In the genomic region with DNA sequence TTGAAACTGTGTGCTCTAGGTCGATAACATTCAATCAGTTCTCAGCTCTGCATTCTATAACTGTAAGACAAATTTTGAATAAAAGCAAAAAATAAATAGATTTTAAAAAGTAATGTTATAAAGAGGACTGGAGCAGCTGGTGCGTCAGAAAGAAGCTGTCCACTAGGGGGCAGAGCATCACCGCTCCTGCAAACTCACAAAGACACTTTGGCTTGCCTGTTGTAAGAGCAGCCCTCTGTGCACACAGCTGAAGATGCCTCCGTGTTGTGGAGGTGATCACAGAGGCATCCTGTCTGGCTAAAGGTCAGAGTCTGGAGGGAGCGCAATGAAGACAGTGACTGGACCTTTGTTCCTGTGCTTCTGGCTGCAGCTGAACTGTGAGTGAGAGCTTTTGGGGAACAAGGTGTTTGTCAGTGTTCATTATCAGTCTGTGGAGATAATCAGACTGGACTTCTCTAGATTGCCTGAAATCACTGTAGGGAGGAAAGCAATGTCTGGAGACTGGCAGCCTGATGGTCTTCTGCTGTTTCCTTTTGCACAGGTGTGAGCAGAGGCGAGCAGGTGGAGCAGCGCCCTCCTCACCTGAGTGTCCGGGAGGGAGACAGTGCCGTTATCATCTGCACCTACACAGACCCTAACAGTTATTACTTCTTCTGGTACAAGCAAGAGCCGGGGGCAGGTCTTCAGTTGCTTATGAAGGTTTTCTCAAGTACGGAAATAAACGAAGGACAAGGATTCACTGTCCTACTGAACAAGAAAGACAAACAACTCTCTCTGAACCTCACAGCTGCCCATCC, we compare ENCODE assay signal across 7 mouse cellular contexts.
DNase-seq lines count a peak whose midpoint lies in the region; ATAC-seq and TF ChIP-seq lines count a peak whose summit lies in the region.
"Not testable (repeated sequence)": the region's sequence is repeated elsewhere in the genome, so short reads cannot be mapped to it uniquely, and the experiment has no call there.

No protein-coding gene starts in this region.

- TF ChIP-seq CTCF in midbrain, postnatal 0 days (IDR thresholded peaks at IDR 0.05), result not testable (repeated sequence)

- not testable (repeated sequence) for H3K4me3 ChIP-seq in forebrain, embryonic 13.5 days; hindbrain, embryonic 13.5 days; kidney, embryonic 16.5 days (ENCODE audit: low read length); midbrain, embryonic 12.5 days; midbrain, postnatal 0 days (ENCODE audit: low read depth, low read length); neural tube, embryonic 15.5 days (replicated peaks)

- ATAC-seq in forebrain, embryonic 13.5 days, result peak; percentile 72; the same call in 1 of the 2 replicates
- ATAC-seq in frontal cortex, adult (ENCODE audit: low TSS enrichment), result peak; percentile 97
- peak; percentile 89 for ATAC-seq in hindbrain, embryonic 13.5 days (ENCODE audit: low FRiP score)
- ATAC-seq in kidney, embryonic 16.5 days (ENCODE audit: low FRiP score, low TSS enrichment), result peak; percentile 51; the same call in 1 of the 2 replicates
- peak; percentile 52; the same call in 1 of the 2 replicates for ATAC-seq in midbrain, embryonic 12.5 days (ENCODE audit: low FRiP score, low read depth)
- ATAC-seq in midbrain, postnatal 0 days (ENCODE audit: low FRiP score), result peak; percentile 89
- peak; percentile 94 for ATAC-seq in neural tube, embryonic 15.5 days (ENCODE audit: low FRiP score)

- not testable (repeated sequence) for H3K4me2 ChIP-seq in forebrain, embryonic 13.5 days; hindbrain, embryonic 13.5 days; kidney, embryonic 16.5 days (replicated peaks; ENCODE audit: low read depth, low read length); midbrain, embryonic 12.5 days (replicated peaks); midbrain, postnatal 0 days (ENCODE audit: low read depth, low read length, poor library complexity, severe bottlenecking); neural tube, embryonic 15.5 days

- WGBS in forebrain, embryonic 13.5 days, result no CpG with 5 or more reads among the region's 12 CpGs
- no CpG with 5 or more reads among the region's 12 CpGs for WGBS in hindbrain, embryonic 13.5 days
- no CpG with 5 or more reads among the region's 12 CpGs for WGBS in kidney, embryonic 16.5 days
- no CpG with 5 or more reads among the region's 12 CpGs for WGBS in midbrain, embryonic 12.5 days
- WGBS in midbrain, postnatal 0 days, result no CpG with 5 or more reads among the region's 12 CpGs
- no CpG with 5 or more reads among the region's 12 CpGs for WGBS in neural tube, embryonic 15.5 days

- H3K27ac ChIP-seq in forebrain, embryonic 13.5 days; hindbrain, embryonic 13.5 days; kidney, embryonic 16.5 days (ENCODE audit: low read length); midbrain, embryonic 12.5 days (replicated peaks); midbrain, postnatal 0 days (ENCODE audit: low read depth, low read length); neural tube, embryonic 15.5 days (replicated peaks): not testable (repeated sequence)

- H3K4me1 ChIP-seq in forebrain, embryonic 13.5 days; hindbrain, embryonic 13.5 days (replicated peaks); kidney, embryonic 16.5 days (ENCODE audit: insufficient read depth, low read length); midbrain, embryonic 12.5 days; midbrain, postnatal 0 days (ENCODE audit: insufficient read depth, low read length); neural tube, embryonic 15.5 days: not testable (repeated sequence)

- not testable (repeated sequence) for H3K27me3 ChIP-seq in forebrain, embryonic 13.5 days; hindbrain, embryonic 13.5 days; kidney, embryonic 16.5 days (ENCODE audit: insufficient read depth, low read length); midbrain, embryonic 12.5 days; midbrain, postnatal 0 days (ENCODE audit: insufficient read depth, low read length); neural tube, embryonic 15.5 days (replicated peaks)

- DNase-seq in midbrain, postnatal 0 days (ENCODE audit: low spot score), result not testable (repeated sequence)

- not testable (repeated sequence) for H3K9ac ChIP-seq in forebrain, embryonic 13.5 days; hindbrain, embryonic 13.5 days; kidney, embryonic 16.5 days (replicated peaks; ENCODE audit: low read length); midbrain, embryonic 12.5 days (replicated peaks); midbrain, postnatal 0 days (replicated peaks; ENCODE audit: low read length, poor library complexity, severe bottlenecking); neural tube, embryonic 15.5 days (replicated peaks)

- not testable (repeated sequence) for H3K9me3 ChIP-seq in forebrain, embryonic 13.5 days (replicated peaks); hindbrain, embryonic 13.5 days; kidney, embryonic 16.5 days (ENCODE audit: low read length); midbrain, embryonic 12.5 days; midbrain, postnatal 0 days (ENCODE audit: low read length); neural tube, embryonic 15.5 days (replicated peaks)

- not testable (repeated sequence) for H3K36me3 ChIP-seq in forebrain, embryonic 13.5 days (ENCODE audit: poor library complexity, severe bottlenecking); hindbrain, embryonic 13.5 days; kidney, embryonic 16.5 days (ENCODE audit: insufficient read depth, low read length); midbrain, embryonic 12.5 days; midbrain, postnatal 0 days (ENCODE audit: insufficient read depth, low read length); neural tube, embryonic 15.5 days
